Mouse (Mus musculus): ENCODE data around the gene Amfr.

DNA sequence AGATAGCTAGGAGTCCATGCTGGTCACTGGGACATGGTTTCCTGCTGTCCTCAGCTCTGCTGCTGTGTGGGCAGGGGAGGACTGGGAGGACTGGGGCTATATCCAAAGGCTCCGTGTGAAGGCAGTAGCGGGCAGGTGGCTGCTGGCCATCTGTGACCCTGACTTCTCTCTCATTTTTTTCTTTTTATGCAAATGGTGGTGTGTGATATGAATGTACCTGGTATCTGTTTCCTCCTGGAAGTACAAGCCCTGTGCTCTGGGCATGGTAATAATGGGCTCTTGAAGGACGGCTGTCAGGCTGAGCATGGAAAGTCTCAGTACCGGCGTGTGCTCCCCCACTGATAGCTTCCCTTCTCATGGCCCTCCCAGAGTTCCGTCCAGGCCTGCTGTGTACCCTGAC is 51.7 kb downstream of the Amfr start:
- TF ChIP-seq CTCF (IDR thresholded peaks at IDR 0.05; ENCODE audit: low read depth, low read length) (no peak), POLR2A (IDR thresholded peaks at IDR 0.05; ENCODE audit: borderline replicate concordance, low read depth, low read length) (no peak)
